Mouse (Mus musculus): Measurements from ENCODE around the gene Tle4. TPM values are rescaled to one million over a fixed set of nuclear protein-coding genes. Genes with fewer than 3 reads are reported as not detected.

The Tle4 gene
- polyA plus RNA-seq, 1 experiment: 0.41 TPM

GRCm38 (mm10) chr19:14545485-14545884 lies 52.4 kb downstream of the Tle4 start:
- no peaks in the 10 kb centered on the region for H3K9me3 ChIP-seq (ENCODE audit: control insufficient read depth, low read length)
- no peak for TF ChIP-seq TAL1 (IDR thresholded peaks at IDR 0.05; ENCODE audit: low read length)
- no peak for TF ChIP-seq GATA1 (IDR thresholded peaks at IDR 0.05; ENCODE audit: low read length)
- H3K27me3 ChIP-seq (ENCODE audit: control insufficient read depth): no peaks in the 10 kb centered on the region
- H3K4me1 ChIP-seq (ENCODE audit: control insufficient read depth): no peaks in the 10 kb centered on the region
- H3K4me3 ChIP-seq (replicated peaks): no peak overlapping the region
- peaks cover 3% of the 10 kb centered on the region for H3K36me3 ChIP-seq (ENCODE audit: control insufficient read depth)

DNA sequence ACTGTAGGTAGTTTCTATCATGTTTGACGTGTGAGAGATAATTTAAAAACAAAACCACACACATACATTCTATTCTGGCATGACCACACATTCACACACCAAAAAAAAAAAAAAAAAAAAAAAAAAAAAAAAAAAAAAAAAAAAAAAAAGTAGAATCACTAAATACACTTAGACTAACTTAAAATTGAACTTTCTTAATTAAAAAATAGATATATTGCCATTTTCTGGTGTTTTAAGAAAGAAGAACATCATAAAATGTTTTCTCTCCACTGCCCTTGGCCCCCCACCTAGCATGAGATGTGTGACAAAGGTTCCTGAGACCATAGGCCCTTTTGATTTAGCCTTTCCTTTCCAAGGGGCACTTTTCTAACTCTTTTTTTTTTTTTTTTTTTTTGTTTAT lies 54.5 kb downstream of the Tle4 start:
- TF ChIP-seq TAL1 (IDR thresholded peaks at IDR 0.05; ENCODE audit: low read length): no peak
- no peak for TF ChIP-seq GATA1 (IDR thresholded peaks at IDR 0.05; ENCODE audit: low read length)
- Histone ChIP-seq H3K4me3 (replicated peaks) (no peak overlapping the region), H3K9me3 (ENCODE audit: control insufficient read depth, low read length) (no peaks in the 10 kb centered on the region)

DNA sequence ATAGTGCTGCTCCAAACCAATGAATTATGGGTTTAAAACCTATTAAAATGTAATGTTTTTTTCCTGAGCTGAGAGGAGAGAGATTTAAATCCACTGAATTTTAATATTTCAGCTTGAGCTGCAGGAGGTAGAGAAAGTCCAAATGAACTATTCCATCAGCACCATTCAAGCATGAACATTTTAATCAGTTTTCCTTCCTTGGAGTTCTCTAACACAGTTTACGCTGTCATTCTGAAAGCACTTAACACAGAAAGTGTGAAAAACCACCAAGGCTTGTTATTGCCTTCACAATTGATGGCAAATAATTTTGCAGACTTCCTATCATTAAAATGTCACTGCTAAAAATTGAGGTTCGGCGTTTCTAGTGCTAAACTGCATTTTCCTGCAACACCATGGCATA lies 57.2 kb downstream of the Tle4 start:
- TF ChIP-seq TAL1 (IDR thresholded peaks at IDR 0.05; ENCODE audit: low read length) (no peak), GATA1 (IDR thresholded peaks at IDR 0.05; ENCODE audit: low read length) (no peak)
- Histone ChIP-seq H3K36me3 (ENCODE audit: control insufficient read depth) (no peaks in the 10 kb centered on the region; the same call in 1 of the 2 replicates), H3K27me3 (ENCODE audit: control insufficient read depth) (no peaks in the 10 kb centered on the region), H3K4me3 (replicated peaks) (no peak overlapping the region), H3K9me3 (ENCODE audit: control insufficient read depth, low read length) (no peaks in the 10 kb centered on the region), H3K4me1 (ENCODE audit: control insufficient read depth) (no peaks in the 10 kb centered on the region)

More for the DNA sequence above, 54.5 kb downstream of the Tle4 start:
- peaks cover 3% of the 10 kb centered on the region for H3K36me3 ChIP-seq (ENCODE audit: control insufficient read depth)
- H3K27me3 ChIP-seq (ENCODE audit: control insufficient read depth): no peaks in the 10 kb centered on the region
- H3K4me1 ChIP-seq (ENCODE audit: control insufficient read depth): no peaks in the 10 kb centered on the region

- no peaks in the 10 kb centered on the region for H3K4me1 ChIP-seq (ENCODE audit: control insufficient read depth)
- H3K36me3 ChIP-seq (ENCODE audit: control insufficient read depth): no peaks in the 10 kb centered on the region
These were observed 61.2 kb downstream of the Tle4 start for GRCm38 (mm10) chr19:14536676-14537075.

GRCm38 (mm10) chr19:14534447-14534846 lies 63.4 kb downstream of the Tle4 start:
- no peak for TF ChIP-seq TAL1 (IDR thresholded peaks at IDR 0.05; ENCODE audit: low read length)
- no peaks in the 10 kb centered on the region for H3K9me3 ChIP-seq (ENCODE audit: control insufficient read depth, low read length)
- no peaks in the 10 kb centered on the region for H3K36me3 ChIP-seq (ENCODE audit: control insufficient read depth)
- no peak overlapping the region for H3K4me3 ChIP-seq (replicated peaks)
- H3K4me1 ChIP-seq (ENCODE audit: control insufficient read depth): no peaks in the 10 kb centered on the region
- H3K27me3 ChIP-seq (ENCODE audit: control insufficient read depth): no peaks in the 10 kb centered on the region

More at GRCm38 (mm10) chr19:14536676-14537075, 61.2 kb downstream of the Tle4 start:
- H3K4me3 ChIP-seq (replicated peaks): no peak overlapping the region
- H3K9me3 ChIP-seq (ENCODE audit: control insufficient read depth, low read length): no peaks in the 10 kb centered on the region
- H3K27me3 ChIP-seq (ENCODE audit: control insufficient read depth): no peaks in the 10 kb centered on the region
- TF ChIP-seq TAL1 (IDR thresholded peaks at IDR 0.05; ENCODE audit: low read length) (no peak), GATA1 (IDR thresholded peaks at IDR 0.05; ENCODE audit: low read length) (no peak)

GRCm38 (mm10) chr19:14532861-14533260 lies 65.0 kb downstream of the Tle4 start:
- H3K4me1 ChIP-seq (ENCODE audit: control insufficient read depth): no peaks in the 10 kb centered on the region
- TF ChIP-seq TAL1 (IDR thresholded peaks at IDR 0.05; ENCODE audit: low read length): no peak
- TF ChIP-seq GATA1 (IDR thresholded peaks at IDR 0.05; ENCODE audit: low read length): no peak
- no peaks in the 10 kb centered on the region for H3K9me3 ChIP-seq (ENCODE audit: control insufficient read depth, low read length)
- H3K27me3 ChIP-seq (ENCODE audit: control insufficient read depth): no peaks in the 10 kb centered on the region
- H3K36me3 ChIP-seq (ENCODE audit: control insufficient read depth): no peaks in the 10 kb centered on the region
- H3K4me3 ChIP-seq (replicated peaks): no peak overlapping the region

DNA sequence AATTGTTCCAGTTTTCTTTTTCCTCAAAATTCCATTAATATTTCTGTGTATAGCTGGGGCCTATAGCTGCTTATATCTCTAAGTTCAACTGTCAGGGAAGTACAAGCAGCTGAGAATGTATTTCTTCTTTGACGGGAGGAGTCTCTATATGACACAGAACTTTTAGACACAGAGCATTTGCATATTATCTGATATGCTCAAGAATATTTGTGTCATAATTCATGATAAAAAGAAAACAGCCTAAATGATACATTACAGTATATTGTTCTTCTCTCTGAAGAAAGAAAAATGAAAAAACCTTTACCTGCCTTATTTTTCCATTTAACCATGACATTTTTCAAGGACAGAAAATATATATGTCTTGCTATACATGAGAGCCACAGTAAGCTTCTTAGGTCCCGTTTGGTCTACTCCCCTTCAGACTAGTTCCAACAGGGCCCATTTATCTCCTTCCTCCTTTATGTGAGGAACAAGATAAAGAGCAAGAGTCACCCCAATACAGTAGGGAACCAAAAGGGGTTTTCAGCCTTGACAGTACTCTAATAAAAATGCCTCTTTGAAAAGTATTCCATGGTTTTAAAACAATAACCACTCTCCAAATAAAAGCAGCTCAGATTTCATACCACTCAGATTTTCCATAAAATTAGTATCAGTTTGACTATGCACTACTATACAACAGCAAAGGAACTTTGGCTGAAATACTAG lies 77.6 kb downstream of the Tle4 start:
- no peak for TF ChIP-seq TAL1 (IDR thresholded peaks at IDR 0.05; ENCODE audit: low read length)
- TF ChIP-seq GATA1 (IDR thresholded peaks at IDR 0.05; ENCODE audit: low read length): no peak
- Histone ChIP-seq H3K4me1 (ENCODE audit: control insufficient read depth) (peaks cover 6% of the 10 kb centered on the region; the same call in 1 of the 2 replicates), H3K4me3 (replicated peaks) (no peak overlapping the region), H3K36me3 (ENCODE audit: control insufficient read depth) (peaks cover 14% of the 10 kb centered on the region), H3K27me3 (ENCODE audit: control insufficient read depth) (no peaks in the 10 kb centered on the region), H3K9me3 (ENCODE audit: control insufficient read depth, low read length) (no peaks in the 10 kb centered on the region)

GRCm38 (mm10) chr19:14519186-14519585 lies 78.7 kb downstream of the Tle4 start:
- H3K4me3 ChIP-seq (replicated peaks): no peak overlapping the region
- peaks cover 14% of the 10 kb centered on the region for H3K36me3 ChIP-seq (ENCODE audit: control insufficient read depth)
- TF ChIP-seq GATA1 (IDR thresholded peaks at IDR 0.05; ENCODE audit: low read length): no peak
- no peak for TF ChIP-seq TAL1 (IDR thresholded peaks at IDR 0.05; ENCODE audit: low read length)
- H3K9me3 ChIP-seq (ENCODE audit: control insufficient read depth, low read length): no peaks in the 10 kb centered on the region
- H3K4me1 ChIP-seq (ENCODE audit: control insufficient read depth): peaks cover 6% of the 10 kb centered on the region; the same call in 1 of the 2 replicates
- H3K27me3 ChIP-seq (ENCODE audit: control insufficient read depth): no peaks in the 10 kb centered on the region

DNA sequence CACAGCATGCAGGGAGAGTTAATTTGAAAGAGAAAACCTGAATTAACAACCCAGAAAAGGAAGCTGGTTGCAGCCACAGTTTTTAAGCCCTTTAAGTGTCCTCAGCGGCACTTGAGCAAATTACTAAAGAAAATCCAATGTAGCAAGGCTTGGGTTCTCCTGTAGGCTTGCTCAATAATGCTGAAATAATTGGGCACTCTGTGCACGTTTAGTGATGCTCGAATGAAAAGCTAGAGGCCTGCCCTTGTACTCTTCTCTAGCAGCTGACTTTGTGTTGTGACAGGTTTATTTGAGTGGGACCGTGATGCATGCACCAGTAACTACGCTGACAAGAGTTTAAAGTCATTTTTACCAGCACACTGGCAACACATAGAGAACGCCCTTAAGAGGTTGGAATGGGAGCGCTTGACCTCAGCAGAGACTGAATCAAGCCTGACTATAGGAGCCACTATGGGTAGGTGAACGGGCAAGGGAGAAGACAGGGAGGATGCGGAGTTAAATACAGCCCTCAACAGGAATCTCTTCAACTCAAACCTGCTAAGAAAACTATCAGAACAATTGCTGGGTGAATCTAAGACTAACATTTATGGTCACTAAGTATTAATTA lies 79.3 kb downstream of the Tle4 start:
- no peaks in the 10 kb centered on the region for H3K9me3 ChIP-seq (ENCODE audit: control insufficient read depth, low read length)
- H3K4me1 ChIP-seq (ENCODE audit: control insufficient read depth): peaks cover 6% of the 10 kb centered on the region; the same call in 1 of the 2 replicates
- peaks cover 14% of the 10 kb centered on the region for H3K36me3 ChIP-seq (ENCODE audit: control insufficient read depth)
- TF ChIP-seq GATA1 (IDR thresholded peaks at IDR 0.05; ENCODE audit: low read length) (no peak), TAL1 (IDR thresholded peaks at IDR 0.05; ENCODE audit: low read length) (no peak)
- no peaks in the 10 kb centered on the region for H3K27me3 ChIP-seq (ENCODE audit: control insufficient read depth)
- no peak overlapping the region for H3K4me3 ChIP-seq (replicated peaks)
